Mouse (Mus musculus): ENCODE data around the gene Gm43518. TPM values are rescaled to one million over a fixed set of nuclear protein-coding genes. Genes with fewer than 3 reads are reported as not detected.

Gm43518 gene
- total and polyA plus RNA-seq, 3 experiments: 0.47 TPM; not detected in 2

DNA sequence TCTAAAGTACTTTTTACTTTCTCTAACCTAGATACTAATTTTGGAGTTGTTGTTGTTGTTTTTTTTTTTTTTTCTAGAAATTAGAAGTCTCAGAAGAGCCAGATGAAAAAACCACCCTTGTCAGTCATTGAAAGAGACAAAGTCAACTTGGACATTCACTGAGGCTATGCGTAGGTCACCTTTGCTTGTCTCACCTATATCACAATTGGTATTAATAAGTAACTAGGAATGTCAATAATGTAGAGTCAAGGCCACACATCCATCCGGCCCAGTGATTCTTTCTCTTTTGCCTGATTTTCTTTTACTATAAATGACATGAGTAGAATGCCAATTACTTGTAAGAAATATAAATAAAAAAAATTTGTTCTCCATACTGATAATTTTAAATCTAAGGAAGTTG lies 39.5 kb downstream of the Gm43518 start:
- H3K27me3 ChIP-seq (ENCODE audit: control insufficient read depth, insufficient read depth, low read length): no peaks in the 10 kb centered on the region
- DNase-seq: no peak
- no peak overlapping the region for H3K27ac ChIP-seq
- H3K36me3 ChIP-seq (ENCODE audit: control insufficient read depth, insufficient read depth, low read length): no peaks in the 10 kb centered on the region
- no peaks in the 10 kb centered on the region for H3K4me1 ChIP-seq (ENCODE audit: control insufficient read depth, insufficient read depth, low read length)
- H3K79me2 ChIP-seq (replicated peaks; ENCODE audit: control insufficient read depth, insufficient read depth, low read length): no peaks in the 10 kb centered on the region
- intact Hi-C loops (cut with DNase I): no loop called here
- H3K9ac ChIP-seq (ENCODE audit: low read depth, low read length): no peak overlapping the region
- WGBS: 99% methylated on average over 2 of the region's 2 CpGs
- no peak overlapping the region for H3K4me3 ChIP-seq
- TF ChIP-seq CTCF (IDR thresholded peaks at IDR 0.05): no peak
- no peak for TF ChIP-seq EP300 (IDR thresholded peaks at IDR 0.05; ENCODE audit: insufficient read depth, low read depth, low read length)
- no peak for TF ChIP-seq POLR2A (IDR thresholded peaks at IDR 0.05; ENCODE audit: insufficient read depth, low read depth, low read length)

GRCm38 (mm10) chr5:123968468-123968867 lies 41.2 kb downstream of the Gm43518 start:
- WGBS: 87% methylated on average over 5 of the region's 5 CpGs
- Histone ChIP-seq H3K4me1 (ENCODE audit: control insufficient read depth, insufficient read depth, low read length) (no peaks in the 10 kb centered on the region), H3K27me3 (ENCODE audit: control insufficient read depth, insufficient read depth, low read length) (no peaks in the 10 kb centered on the region), H3K4me3 (no peak overlapping the region), H3K9ac (ENCODE audit: low read depth, low read length) (no peak overlapping the region), H3K27ac (no peak overlapping the region), H3K36me3 (ENCODE audit: control insufficient read depth, insufficient read depth, low read length) (no peaks in the 10 kb centered on the region), H3K79me2 (replicated peaks; ENCODE audit: control insufficient read depth, insufficient read depth, low read length) (no peaks in the 10 kb centered on the region)
- no peak for DNase-seq
- TF ChIP-seq CTCF (IDR thresholded peaks at IDR 0.05): no peak
- no peak for TF ChIP-seq POLR2A (IDR thresholded peaks at IDR 0.05; ENCODE audit: insufficient read depth, low read depth, low read length)
- intact Hi-C loops (cut with DNase I): no loop called here

DNA sequence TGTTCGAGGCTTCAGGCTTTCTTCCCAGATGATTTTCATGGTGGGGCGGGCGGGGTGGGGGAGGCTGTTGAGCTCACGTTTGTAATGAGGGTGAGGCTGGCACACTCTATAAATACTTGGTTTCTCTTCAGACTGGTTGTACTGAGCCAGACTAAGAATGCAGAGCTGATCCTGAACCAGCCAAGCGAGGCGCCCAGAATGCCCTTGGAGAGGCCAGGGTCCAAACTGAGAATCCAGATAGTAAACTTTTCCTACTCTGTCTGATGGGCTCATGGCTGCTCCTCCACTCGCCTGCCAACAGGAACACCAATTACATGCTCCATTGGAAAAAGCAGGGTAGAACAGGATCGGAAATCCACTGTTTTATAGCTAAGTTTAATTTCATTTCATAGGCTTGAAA lies 42.0 kb downstream of the Gm43518 start:
- H3K79me2 ChIP-seq (replicated peaks; ENCODE audit: control insufficient read depth, insufficient read depth, low read length): no peaks in the 10 kb centered on the region
- H3K36me3 ChIP-seq (ENCODE audit: control insufficient read depth, insufficient read depth, low read length): no peaks in the 10 kb centered on the region
- WGBS: 86% methylated on average over 8 of the region's 8 CpGs
- intact Hi-C loops (cut with DNase I): no loop called here
- H3K27me3 ChIP-seq (ENCODE audit: control insufficient read depth, insufficient read depth, low read length): no peaks in the 10 kb centered on the region
- no peak for DNase-seq
- no peak for TF ChIP-seq CTCF (IDR thresholded peaks at IDR 0.05)
- no peak for TF ChIP-seq EP300 (IDR thresholded peaks at IDR 0.05; ENCODE audit: insufficient read depth, low read depth, low read length)
- no peak for TF ChIP-seq POLR2A (IDR thresholded peaks at IDR 0.05; ENCODE audit: insufficient read depth, low read depth, low read length)
- H3K27ac ChIP-seq: no peak overlapping the region
- no peak overlapping the region for H3K9ac ChIP-seq (ENCODE audit: low read depth, low read length)
- H3K4me1 ChIP-seq (ENCODE audit: control insufficient read depth, insufficient read depth, low read length): no peaks in the 10 kb centered on the region
- no peak overlapping the region for H3K4me3 ChIP-seq

GRCm38 (mm10) chr5:123970576-123970975 lies 43.4 kb downstream of the Gm43518 start:
- TF ChIP-seq EP300 (IDR thresholded peaks at IDR 0.05; ENCODE audit: insufficient read depth, low read depth, low read length) (no peak), CTCF (IDR thresholded peaks at IDR 0.05) (no peak), POLR2A (IDR thresholded peaks at IDR 0.05; ENCODE audit: insufficient read depth, low read depth, low read length) (no peak)
- H3K27me3 ChIP-seq (ENCODE audit: control insufficient read depth, insufficient read depth, low read length): no peaks in the 10 kb centered on the region
- no peaks in the 10 kb centered on the region; the same call in 1 of the 2 replicates for H3K36me3 ChIP-seq (ENCODE audit: control insufficient read depth, insufficient read depth, low read length)
- no peak overlapping the region for H3K4me3 ChIP-seq
- no peak for DNase-seq
- intact Hi-C loops (cut with DNase I): no loop called here
- WGBS: 81% methylated on average over 4 of the region's 4 CpGs
- no peak overlapping the region for H3K27ac ChIP-seq
- no peaks in the 10 kb centered on the region; the same call in 1 of the 2 replicates for H3K4me1 ChIP-seq (ENCODE audit: control insufficient read depth, insufficient read depth, low read length)
- no peak overlapping the region for H3K9ac ChIP-seq (ENCODE audit: low read depth, low read length)
- no peaks in the 10 kb centered on the region for H3K79me2 ChIP-seq (replicated peaks; ENCODE audit: control insufficient read depth, insufficient read depth, low read length)

DNA sequence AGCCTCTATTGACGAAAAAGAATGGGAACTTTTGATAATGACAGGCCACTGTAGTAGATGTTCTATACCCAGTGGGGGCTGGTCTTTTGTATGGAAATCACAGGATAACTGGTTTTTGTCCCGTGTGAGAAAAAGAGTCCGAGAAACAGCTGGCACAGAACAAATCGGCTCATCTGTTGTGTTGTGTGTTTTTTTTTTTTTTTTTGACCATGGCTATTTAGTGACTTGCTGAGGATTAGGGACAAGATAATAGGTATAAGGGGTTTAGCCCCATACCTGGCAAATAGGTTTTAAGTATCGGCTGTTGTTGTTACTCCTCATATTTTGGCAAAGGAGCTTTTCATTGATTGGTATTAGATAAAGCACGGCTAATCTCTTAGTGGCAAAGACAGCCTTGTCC lies 45.2 kb downstream of the Gm43518 start:
- intact Hi-C loops (cut with DNase I): loop anchor here (2.0 kb wide), 1 partner anchor 28 kb away; no protein-coding TSS in a partner anchor
- H3K36me3 ChIP-seq (ENCODE audit: control insufficient read depth, insufficient read depth, low read length): no peaks in the 10 kb centered on the region; the same call in 1 of the 2 replicates
- H3K4me1 ChIP-seq (ENCODE audit: control insufficient read depth, insufficient read depth, low read length): peaks cover 2% of the 10 kb centered on the region
- 66% methylated on average over 6 of the region's 6 CpGs for WGBS
- H3K9ac ChIP-seq (ENCODE audit: low read depth, low read length): no peak overlapping the region
- no peak for TF ChIP-seq CTCF (IDR thresholded peaks at IDR 0.05)
- TF ChIP-seq EP300 (IDR thresholded peaks at IDR 0.05; ENCODE audit: insufficient read depth, low read depth, low read length): no peak
- TF ChIP-seq POLR2A (IDR thresholded peaks at IDR 0.05; ENCODE audit: insufficient read depth, low read depth, low read length): no peak
- H3K27me3 ChIP-seq (ENCODE audit: control insufficient read depth, insufficient read depth, low read length): no peaks in the 10 kb centered on the region
- H3K27ac ChIP-seq: no peak overlapping the region
- no peak overlapping the region for H3K4me3 ChIP-seq
- no peaks in the 10 kb centered on the region for H3K79me2 ChIP-seq (replicated peaks; ENCODE audit: control insufficient read depth, insufficient read depth, low read length)
- DNase-seq: no peak

GRCm38 (mm10) chr5:123973299-123974178 lies 46.3 kb downstream of the Gm43518 start, which contains the start of gene Hip1r:
TSS of gene Hip1r (plus strand) at chr5:123973628.
- Histone ChIP-seq H3K27me3 (ENCODE audit: control insufficient read depth, insufficient read depth, low read length) (no peaks in the 10 kb centered on the region), H3K36me3 (ENCODE audit: control insufficient read depth, insufficient read depth, low read length) (no peaks in the 10 kb centered on the region; the same call in 1 of the 2 replicates), H3K9ac (ENCODE audit: low read depth, low read length) (peak within 1 kb of the TSS; percentile 79), H3K27ac (peak within 1 kb of the TSS; percentile 88), H3K4me3 (peak within 1 kb of the TSS; percentile 87), H3K4me1 (ENCODE audit: control insufficient read depth, insufficient read depth, low read length) (peaks cover 3% of the 10 kb centered on the region), H3K79me2 (replicated peaks; ENCODE audit: control insufficient read depth, insufficient read depth, low read length) (no peaks in the 10 kb centered on the region)
- TF ChIP-seq EP300 (IDR thresholded peaks at IDR 0.05; ENCODE audit: insufficient read depth, low read depth, low read length) (no peak), POLR2A (IDR thresholded peaks at IDR 0.05; ENCODE audit: insufficient read depth, low read depth, low read length) (peak; percentile 54), CTCF (IDR thresholded peaks at IDR 0.05) (no peak)
- intact Hi-C loops (cut with DNase I): loop anchor here (2.0 kb wide), 1 partner anchor 29 kb away; no protein-coding TSS in a partner anchor
- 1% methylated on average over 104 of the region's 106 CpGs for WGBS
- DNase-seq: peak; percentile 84 to 86

Measured in heart, adult 2 months (tissue).